Mouse (Mus musculus): Measurements from ENCODE around the gene Atp1a2. TPM values are rescaled to one million over a fixed set of nuclear protein-coding genes. Genes with fewer than 3 reads are reported as not detected.

Gene Atp1a2
- total and polyA plus RNA-seq, 3 experiments = 0.07 to 0.23 (median 0.13) TPM

GRCm38 (mm10) chr1:172342729-172343128, 44.9 kb upstream of the Atp1a2 start:
- dilution Hi-C loops (cut with MboI; ENCODE audit: extremely low pct_ligation_motif_present, extremely low pct_unique_long_range_greater_than_20kb, low sequenced_read_pairs) = no loop called here
- Histone ChIP-seq H3K36me3 (replicated peaks in 1 of 2; ENCODE audit: control insufficient read depth in 1 of 2, insufficient read depth in 1 of 2, low read length in 1 of 2) (no peaks in the 10 kb centered on the region), H3K79me2 (replicated peaks; ENCODE audit: control insufficient read depth, extremely low read depth, insufficient read depth, poor library complexity, severe bottlenecking) (no peaks in the 10 kb centered on the region), H3K4me2 (ENCODE audit: insufficient read depth, low read depth, poor library complexity, severe bottlenecking) (no peak overlapping the region), H3K9me3 (replicated peaks; ENCODE audit: low read length) (peaks cover 3% of the 10 kb centered on the region), H3K4me1 (ENCODE audit: control insufficient read depth in 1 of 2, insufficient read depth in 2 of 2) (peaks cover 5 to 8% of the 10 kb centered on the region in 2 experiments; a peak in 2 of 4 replicates), H3K4me3 (replicated peaks in 1 of 3; ENCODE audit: low read depth in 2 of 3, low read length in 2 of 3, poor library complexity in 1 of 3) (no peak overlapping the region), H3K9ac (ENCODE audit: insufficient read depth, low read depth) (no peak overlapping the region), H3K27ac (ENCODE audit: insufficient read depth, low read depth) (no peak overlapping the region), H3K27me3 (replicated peaks) (peaks cover 88% of the 10 kb centered on the region)
- DNase-seq (ENCODE audit: extremely low read depth) = no peak
- TF ChIP-seq NELFE (IDR thresholded peaks at IDR 0.05; ENCODE audit: low read depth, low read length) = no peak
- no peak for TF ChIP-seq POLR2A (IDR thresholded peaks at IDR 0.05; ENCODE audit: low read depth, low read length)
- in situ Hi-C loops (cut with MboI; ENCODE audit: low pct_ligation_motif_present, low pct_unique_long_range_greater_than_20kb, low sequenced_read_pairs) = no loop called here

GRCm38 (mm10) chr1:172341386-172341785, 43.5 kb upstream of the Atp1a2 start:
- Histone ChIP-seq H3K9me3 (replicated peaks; ENCODE audit: low read length) (peaks cover 3% of the 10 kb centered on the region), H3K4me2 (ENCODE audit: insufficient read depth, low read depth, poor library complexity, severe bottlenecking) (peak overlapping the region; percentile 24; the same call in 1 of the 2 replicates), H3K36me3 (replicated peaks in 1 of 2; ENCODE audit: control insufficient read depth in 1 of 2, insufficient read depth in 1 of 2, low read length in 1 of 2) (no peaks in the 10 kb centered on the region), H3K79me2 (replicated peaks; ENCODE audit: control insufficient read depth, extremely low read depth, insufficient read depth, poor library complexity, severe bottlenecking) (no peaks in the 10 kb centered on the region), H3K4me3 (replicated peaks in 1 of 3; ENCODE audit: low read depth in 2 of 3, low read length in 2 of 3, poor library complexity in 1 of 3) (no peak overlapping the region), H3K27me3 (replicated peaks) (peaks cover 85% of the 10 kb centered on the region), H3K27ac (ENCODE audit: insufficient read depth, low read depth) (no peak overlapping the region), H3K9ac (ENCODE audit: insufficient read depth, low read depth) (no peak overlapping the region), H3K4me1 (ENCODE audit: control insufficient read depth in 1 of 2, insufficient read depth in 2 of 2) (peaks cover 2 to 4% of the 10 kb centered on the region in 2 experiments; a peak in 2 of 4 replicates)
- no peak for DNase-seq (ENCODE audit: extremely low read depth)
- dilution Hi-C loops (cut with MboI; ENCODE audit: extremely low pct_ligation_motif_present, extremely low pct_unique_long_range_greater_than_20kb, low sequenced_read_pairs) = no loop called here
- TF ChIP-seq USF2 (conservative IDR thresholded peaks at IDR 0.05; ENCODE audit: low read depth, low read length) (no peak), ZC3H11A (IDR thresholded peaks at IDR 0.05; ENCODE audit: low read depth, low read length) (no peak), MAFK (IDR thresholded peaks at IDR 0.05; ENCODE audit: insufficient replicate concordance, low read length) (no peak), ZNF384 (IDR thresholded peaks at IDR 0.05; ENCODE audit: low read depth, low read length) (no peak), SMC3 (IDR thresholded peaks at IDR 0.05; ENCODE audit: low read depth, low read length) (no peak), ZMIZ1 (IDR thresholded peaks at IDR 0.05; ENCODE audit: low read depth, low read length) (no peak), E2F4 (IDR thresholded peaks at IDR 0.05; ENCODE audit: insufficient replicate concordance, low read depth, low read length) (no peak), NELFE (IDR thresholded peaks at IDR 0.05; ENCODE audit: low read depth, low read length) (no peak), KAT2A (IDR thresholded peaks at IDR 0.05; ENCODE audit: insufficient replicate concordance, low read length) (no peak), ELF1 (IDR thresholded peaks at IDR 0.05; ENCODE audit: low read depth, low read length) (no peak), MAX (IDR thresholded peaks at IDR 0.05; ENCODE audit: low read length) (no peak), JUND (conservative IDR thresholded peaks at IDR 0.05; ENCODE audit: low read depth, low read length) (no peak), SIN3A (IDR thresholded peaks at IDR 0.05; ENCODE audit: low read length) (no peak), EP300 (IDR thresholded peaks at IDR 0.05; ENCODE audit: low read length) (no peak)
- in situ Hi-C loops (cut with MboI; ENCODE audit: low pct_ligation_motif_present, low pct_unique_long_range_greater_than_20kb, low sequenced_read_pairs) = no loop called here

Measured in CH12.LX (cell line).